Comparison of ENCODE assay signal across 16 mouse cellular contexts in the genomic region with DNA sequence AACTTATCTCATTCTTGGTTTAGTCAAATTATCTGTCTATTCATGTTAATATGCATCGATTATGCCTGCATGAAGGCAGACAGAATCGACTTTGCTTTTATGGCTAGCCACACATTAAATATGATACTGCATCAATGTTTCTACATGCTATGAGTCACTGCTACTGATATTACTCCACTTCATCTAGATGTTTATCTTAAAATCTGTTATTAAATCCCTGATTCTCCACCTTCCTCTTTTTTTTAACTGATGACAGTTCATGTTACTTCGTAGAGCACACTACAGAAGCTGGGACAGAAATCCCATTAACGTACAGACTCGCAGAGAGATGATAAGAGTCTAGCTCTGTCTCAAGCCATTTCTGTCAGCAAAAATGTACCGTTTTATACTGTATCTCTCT.
"Had no signal": no experiment of that assay in that cellular context is flagged by ENCODE, and none has a peak within 500 bp of the region (broad histone marks: within the 10 kb centered on the region; RNA-seq: fewer than 3 reads in every experiment).

No protein-coding gene starts in this region.

- H3K9ac ChIP-seq: neural tube, embryonic 13.5 days; neural tube, embryonic 15.5 days; stomach, embryonic 15.5 days had no signal

- H3K4me3 ChIP-seq: neural tube, embryonic 13.5 days; neural tube, embryonic 15.5 days; stomach, embryonic 15.5 days had no signal

- H3K27me3 ChIP-seq: neural tube, embryonic 13.5 days; neural tube, embryonic 15.5 days; stomach, embryonic 15.5 days had no signal

- H3K4me1 ChIP-seq: neural tube, embryonic 13.5 days; neural tube, embryonic 15.5 days; stomach, embryonic 15.5 days had no signal

- DNase-seq: retina, postnatal 1 day; right cerebral cortex, adult 18-20 months; right cerebral cortex, postnatal 14 days; right cerebral cortex, postnatal 25 days; right cerebral cortex, postnatal 4 days; spleen, adult 18-20 months; thymus, adult 18-20 months; thymus, adult 2 months; thymus, postnatal 14 days; thymus, postnatal 25 days; thymus, postnatal 36 days; thymus, postnatal 4 days had no signal

- H3K9me3 ChIP-seq: neural tube, embryonic 13.5 days; neural tube, embryonic 15.5 days; stomach, embryonic 15.5 days had no signal

- H3K27ac ChIP-seq: neural tube, embryonic 13.5 days; neural tube, embryonic 15.5 days; stomach, embryonic 15.5 days; stomach, postnatal 0 days had no signal

- H3K36me3 ChIP-seq: neural tube, embryonic 13.5 days; neural tube, embryonic 15.5 days; stomach, embryonic 15.5 days had no signal
